Mouse (Mus musculus): ENCODE measurements around the gene Lrrc7. TPM values are rescaled to one million over a fixed set of nuclear protein-coding genes. Genes with fewer than 3 reads are reported as not detected.

Gene Lrrc7
- total and polyA plus RNA-seq, 3 experiments = 0.07 TPM; not detected in 2

- Histone ChIP-seq H3K9me3 (replicated peaks; ENCODE audit: low read length) (no peaks in the 10 kb centered on the region), H3K79me2 (replicated peaks; ENCODE audit: control insufficient read depth, extremely low read depth, insufficient read depth, poor library complexity, severe bottlenecking) (no peaks in the 10 kb centered on the region), H3K27ac (ENCODE audit: insufficient read depth, low read depth) (no peak overlapping the region), H3K36me3 (replicated peaks in 1 of 2; ENCODE audit: control insufficient read depth in 1 of 2, insufficient read depth in 1 of 2, low read length in 1 of 2) (peaks cover 19 to 65% of the 10 kb centered on the region in 2 experiments), H3K27me3 (replicated peaks) (no peaks in the 10 kb centered on the region), H3K4me2 (ENCODE audit: insufficient read depth, low read depth, poor library complexity, severe bottlenecking) (no peak overlapping the region), H3K4me3 (replicated peaks in 1 of 3; ENCODE audit: low read depth in 2 of 3, low read length in 2 of 3, poor library complexity in 1 of 3) (no peak overlapping the region), H3K9ac (ENCODE audit: insufficient read depth, low read depth) (no peak overlapping the region), H3K4me1 (ENCODE audit: control insufficient read depth in 1 of 2, insufficient read depth in 2 of 2) (no peaks in the 10 kb centered on the region)
- dilution Hi-C loops (cut with MboI; ENCODE audit: extremely low pct_ligation_motif_present, extremely low pct_unique_long_range_greater_than_20kb, low sequenced_read_pairs) = no loop called here
- in situ Hi-C loops (cut with MboI; ENCODE audit: low pct_ligation_motif_present, low pct_unique_long_range_greater_than_20kb, low sequenced_read_pairs) = no loop called here
- DNase-seq (ENCODE audit: extremely low read depth) = no peak
- TF ChIP-seq ZC3H11A (IDR thresholded peaks at IDR 0.05; ENCODE audit: low read depth, low read length) = no peak
These were observed 493.3 kb downstream of the Lrrc7 start for GRCm38 (mm10) chr3:158068613-158069263.

- Histone ChIP-seq H3K9me3 (replicated peaks; ENCODE audit: low read length) (no peaks in the 10 kb centered on the region), H3K4me3 (replicated peaks in 1 of 3; ENCODE audit: low read depth in 2 of 3, low read length in 2 of 3, poor library complexity in 1 of 3) (no peak overlapping the region), H3K9ac (ENCODE audit: insufficient read depth, low read depth) (no peak overlapping the region), H3K4me2 (ENCODE audit: insufficient read depth, low read depth, poor library complexity, severe bottlenecking) (no peak overlapping the region), H3K4me1 (ENCODE audit: control insufficient read depth in 1 of 2, insufficient read depth in 2 of 2) (peaks cover 0 to 3% of the 10 kb centered on the region in 2 experiments; a peak in 2 of 4 replicates), H3K27ac (ENCODE audit: insufficient read depth, low read depth) (no peak overlapping the region), H3K79me2 (replicated peaks; ENCODE audit: control insufficient read depth, extremely low read depth, insufficient read depth, poor library complexity, severe bottlenecking) (no peaks in the 10 kb centered on the region), H3K27me3 (replicated peaks) (no peaks in the 10 kb centered on the region), H3K36me3 (replicated peaks in 1 of 2; ENCODE audit: control insufficient read depth in 1 of 2, insufficient read depth in 1 of 2, low read length in 1 of 2) (peaks cover 21 to 70% of the 10 kb centered on the region in 2 experiments)
- dilution Hi-C loops (cut with MboI; ENCODE audit: extremely low pct_ligation_motif_present, extremely low pct_unique_long_range_greater_than_20kb, low sequenced_read_pairs) = no loop called here
- TF ChIP-seq HCFC1 (IDR thresholded peaks at IDR 0.05; ENCODE audit: low read depth, low read length) (no peak), SIN3A (IDR thresholded peaks at IDR 0.05; ENCODE audit: low read length) (no peak), RAD21 (IDR thresholded peaks at IDR 0.05; ENCODE audit: low read depth, low read length) (no peak), MXI1 (IDR thresholded peaks at IDR 0.05; ENCODE audit: low read depth, low read length) (no peak), MYC (IDR thresholded peaks at IDR 0.05; ENCODE audit: low read depth, low read length) (no peak), TCF12 (IDR thresholded peaks at IDR 0.05; ENCODE audit: low read depth, low read length) (no peak), KAT2A (IDR thresholded peaks at IDR 0.05; ENCODE audit: insufficient replicate concordance, low read length) (no peak), POLR2A (IDR thresholded peaks at IDR 0.05; ENCODE audit: low read depth, low read length) (no peak), TBP (conservative IDR thresholded peaks at IDR 0.05; ENCODE audit: low read depth, low read length) (no peak), ZKSCAN1 (IDR thresholded peaks at IDR 0.05; ENCODE audit: borderline replicate concordance, low read depth, low read length) (no peak), UBTF (IDR thresholded peaks at IDR 0.05; ENCODE audit: low read depth, low read length) (no peak)
- no peak for DNase-seq (ENCODE audit: extremely low read depth)
- in situ Hi-C loops (cut with MboI; ENCODE audit: low pct_ligation_motif_present, low pct_unique_long_range_greater_than_20kb, low sequenced_read_pairs) = no loop called here
These were observed 494.1 kb downstream of the Lrrc7 start for GRCm38 (mm10) chr3:158067916-158068315.

- Histone ChIP-seq H3K9me3 (replicated peaks; ENCODE audit: low read length) (no peaks in the 10 kb centered on the region), H3K4me1 (ENCODE audit: control insufficient read depth in 1 of 2, insufficient read depth in 2 of 2) (peaks cover 9 to 29% of the 10 kb centered on the region in 2 experiments), H3K4me3 (replicated peaks in 1 of 3; ENCODE audit: low read depth in 2 of 3, low read length in 2 of 3, poor library complexity in 1 of 3) (no peak overlapping the region), H3K27ac (ENCODE audit: insufficient read depth, low read depth) (no peak overlapping the region), H3K36me3 (replicated peaks in 1 of 2; ENCODE audit: control insufficient read depth in 1 of 2, insufficient read depth in 1 of 2, low read length in 1 of 2) (peaks cover 25 to 70% of the 10 kb centered on the region in 2 experiments), H3K79me2 (replicated peaks; ENCODE audit: control insufficient read depth, extremely low read depth, insufficient read depth, poor library complexity, severe bottlenecking) (no peaks in the 10 kb centered on the region), H3K27me3 (replicated peaks) (no peaks in the 10 kb centered on the region), H3K9ac (ENCODE audit: insufficient read depth, low read depth) (no peak overlapping the region), H3K4me2 (ENCODE audit: insufficient read depth, low read depth, poor library complexity, severe bottlenecking) (no peak overlapping the region)
- TF ChIP-seq TBP (conservative IDR thresholded peaks at IDR 0.05; ENCODE audit: low read depth, low read length) (no peak), EP300 (IDR thresholded peaks at IDR 0.05; ENCODE audit: low read length) (no peak), POLR2AphosphoS2 (IDR thresholded peaks at IDR 0.05; ENCODE audit: low read depth, low read length) (no peak), JUND (conservative IDR thresholded peaks at IDR 0.05; ENCODE audit: low read depth, low read length) (no peak), MXI1 (IDR thresholded peaks at IDR 0.05; ENCODE audit: low read depth, low read length) (no peak), GABPA (IDR thresholded peaks at IDR 0.05; ENCODE audit: insufficient replicate concordance, low read depth, low read length) (no peak), MAFK (IDR thresholded peaks at IDR 0.05; ENCODE audit: insufficient replicate concordance, low read length) (no peak), IRF4 (IDR thresholded peaks at IDR 0.05; ENCODE audit: low read depth, low read length) (no peak), ELF1 (IDR thresholded peaks at IDR 0.05; ENCODE audit: low read depth, low read length) (no peak), MAZ (IDR thresholded peaks at IDR 0.05; ENCODE audit: low read depth, low read length) (no peak), E2F4 (IDR thresholded peaks at IDR 0.05; ENCODE audit: insufficient replicate concordance, low read depth, low read length) (no peak), TCF12 (IDR thresholded peaks at IDR 0.05; ENCODE audit: low read depth, low read length) (no peak), MEF2A (IDR thresholded peaks at IDR 0.05; ENCODE audit: borderline replicate concordance, low read depth, low read length) (no peak), ZNF384 (IDR thresholded peaks at IDR 0.05; ENCODE audit: low read depth, low read length) (no peak), ZC3H11A (IDR thresholded peaks at IDR 0.05; ENCODE audit: low read depth, low read length) (no peak), KAT2A (IDR thresholded peaks at IDR 0.05; ENCODE audit: insufficient replicate concordance, low read length) (no peak), RAD21 (IDR thresholded peaks at IDR 0.05; ENCODE audit: low read depth, low read length) (no peak), MYC (IDR thresholded peaks at IDR 0.05; ENCODE audit: low read depth, low read length) (no peak)
- DNase-seq (ENCODE audit: extremely low read depth) = no peak
- in situ Hi-C loops (cut with MboI; ENCODE audit: low pct_ligation_motif_present, low pct_unique_long_range_greater_than_20kb, low sequenced_read_pairs) (no loop called here), dilution Hi-C loops (cut with MboI; ENCODE audit: extremely low pct_ligation_motif_present, extremely low pct_unique_long_range_greater_than_20kb, low sequenced_read_pairs) (no loop called here)
These were observed 496.8 kb downstream of the Lrrc7 start for GRCm38 (mm10) chr3:158065256-158065655.

All from CH12.LX (cell line).